Mouse (Mus musculus): ENCODE measurements around the gene Hjurp. TPM values are rescaled to one million over a fixed set of nuclear protein-coding genes. Genes with fewer than 3 reads are reported as not detected.

Hjurp gene
- polyA plus RNA-seq (2014; fragmentation: Illumina TruSeq; extraction: RNeasy Lipid Tissue Mini Kit (QIAGEN cat#74804); ENCODE audit: low read depth, low replicate concordance) = 10.4 TPM

GRCm38 (mm10) chr1:88277098-88277817 is at the start of gene Hjurp, which contains the start of gene Trpm8:
TSS of gene Hjurp (minus strand) at chr1:88277633.
TSS of gene Trpm8 (plus strand) at chr1:88277661.

DNA sequence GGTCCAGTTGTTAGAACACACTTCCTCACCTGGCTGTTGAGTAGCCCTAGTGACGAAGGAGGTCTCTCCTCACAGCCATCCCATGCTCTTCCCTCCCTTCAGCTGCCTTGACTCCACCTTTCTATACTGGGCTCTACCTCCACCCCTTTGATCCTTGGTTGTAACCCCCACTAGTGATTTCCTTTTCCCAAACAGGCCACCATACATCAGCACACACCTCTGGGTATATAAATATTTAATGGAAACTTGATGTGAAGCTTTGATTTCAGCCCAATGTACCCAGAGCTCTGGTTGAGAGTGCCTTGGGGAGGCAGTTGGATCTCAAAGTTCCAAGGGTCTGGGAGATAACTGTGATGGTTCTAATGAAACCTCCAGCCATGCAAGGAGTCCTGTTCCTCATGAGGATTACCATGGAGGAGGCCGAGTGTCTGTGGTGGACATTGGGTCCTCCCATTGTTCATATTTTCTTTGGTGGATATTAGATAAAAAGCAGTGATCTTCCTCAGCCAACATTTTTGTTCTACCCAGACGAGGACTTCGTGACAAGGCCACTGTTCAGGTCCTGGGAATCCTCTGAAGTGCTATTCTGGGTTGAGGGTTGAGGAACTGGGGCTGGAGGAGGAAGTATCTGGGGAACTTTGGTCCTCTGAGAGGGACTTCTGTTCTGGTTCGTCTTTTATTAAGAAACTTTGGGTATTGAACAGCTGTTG is 50.6 kb downstream of the Hjurp start, which contains the start of gene Mroh2a:
TSS of gene Mroh2a (plus strand) at position 317 of the 710 bp plus-strand sequence.

Other genes with a start within 250 kb of the Hjurp start
- 61.8 TPM for gene Ugt1a10, start 222.2 kb downstream of the Hjurp start, polyA plus RNA-seq (2014; fragmentation: Illumina TruSeq; extraction: RNeasy Lipid Tissue Mini Kit (QIAGEN cat#74804); ENCODE audit: low read depth, low replicate concordance)
- 2.7 TPM for gene Ugt1a9, start 206.8 kb downstream of the Hjurp start, polyA plus RNA-seq (2014; fragmentation: Illumina TruSeq; extraction: RNeasy Lipid Tissue Mini Kit (QIAGEN cat#74804); ENCODE audit: low read depth, low replicate concordance)
- gene Ugt1a8, start 189.8 kb downstream of the Hjurp start, polyA plus RNA-seq (2014; fragmentation: Illumina TruSeq; extraction: RNeasy Lipid Tissue Mini Kit (QIAGEN cat#74804); ENCODE audit: low read depth, low replicate concordance) = not detected
- 433 TPM for gene Ugt1a7c, start 182.6 kb downstream of the Hjurp start, polyA plus RNA-seq (2014; fragmentation: Illumina TruSeq; extraction: RNeasy Lipid Tissue Mini Kit (QIAGEN cat#74804); ENCODE audit: low read depth, low replicate concordance)
- 0.81 TPM for gene Ugt1a6b, start 174.4 kb downstream of the Hjurp start, polyA plus RNA-seq (2014; fragmentation: Illumina TruSeq; extraction: RNeasy Lipid Tissue Mini Kit (QIAGEN cat#74804); ENCODE audit: low read depth, low replicate concordance)
- gene Ugt1a6a, start 142.8 kb downstream of the Hjurp start, polyA plus RNA-seq (2014; fragmentation: Illumina TruSeq; extraction: RNeasy Lipid Tissue Mini Kit (QIAGEN cat#74804); ENCODE audit: low read depth, low replicate concordance) = 17.1 TPM
- 0.24 TPM for gene Ugt1a5, start 111.6 kb downstream of the Hjurp start, polyA plus RNA-seq (2014; fragmentation: Illumina TruSeq; extraction: RNeasy Lipid Tissue Mini Kit (QIAGEN cat#74804); ENCODE audit: low read depth, low replicate concordance)
- gene Ugt1a2, start 77.0 kb downstream of the Hjurp start, polyA plus RNA-seq (2014; fragmentation: Illumina TruSeq; extraction: RNeasy Lipid Tissue Mini Kit (QIAGEN cat#74804); ENCODE audit: low read depth, low replicate concordance) = 1,708 TPM
- gene Dnajb3, start 71.9 kb downstream of the Hjurp start, polyA plus RNA-seq (2014; fragmentation: Illumina TruSeq; extraction: RNeasy Lipid Tissue Mini Kit (QIAGEN cat#74804); ENCODE audit: low read depth, low replicate concordance) = 2.1 TPM
- gene Ugt1a1, start 65.7 kb downstream of the Hjurp start, polyA plus RNA-seq (2014; fragmentation: Illumina TruSeq; extraction: RNeasy Lipid Tissue Mini Kit (QIAGEN cat#74804); ENCODE audit: low read depth, low replicate concordance) = 9.7 TPM
- gene Mroh2a, start 50.6 kb downstream of the Hjurp start, polyA plus RNA-seq (2014; fragmentation: Illumina TruSeq; extraction: RNeasy Lipid Tissue Mini Kit (QIAGEN cat#74804); ENCODE audit: low read depth, low replicate concordance) = not detected
- not detected for gene Trpm8, start within 50 bp of the Hjurp start, polyA plus RNA-seq (2014; fragmentation: Illumina TruSeq; extraction: RNeasy Lipid Tissue Mini Kit (QIAGEN cat#74804); ENCODE audit: low read depth, low replicate concordance)
- 295 TPM for gene Spp2, start 129.3 kb upstream of the Hjurp start, polyA plus RNA-seq (2014; fragmentation: Illumina TruSeq; extraction: RNeasy Lipid Tissue Mini Kit (QIAGEN cat#74804); ENCODE audit: low read depth, low replicate concordance)
- not detected for gene Glrp1, start 232.4 kb upstream of the Hjurp start, polyA plus RNA-seq (2014; fragmentation: Illumina TruSeq; extraction: RNeasy Lipid Tissue Mini Kit (QIAGEN cat#74804); ENCODE audit: low read depth, low replicate concordance)